Mouse (Mus musculus) hindbrain, postnatal 0 days (tissue): ENCODE data around the gene Gna11. TPM values are rescaled to one million over a fixed set of nuclear protein-coding genes. Genes with fewer than 3 reads are reported as not detected.

Experiments used
- ATAC-seq: fragments of 200-750 bp; cut with Nextera tagmentation; 2 replicates; pipeline ENCODE4 v1.8.0; 2017; ENCODE audit warnings: mild to moderate bottlenecking, moderate TSS enrichment, moderate library complexity
- DNase-seq: peaks from one replicate; pipeline ENCODE4 v3.0.0-alpha.2; 2015; ENCODE audit warnings: low spot score
- H3K27ac ChIP-seq: fragments of 300-500 bp; sonication (generic); 2 replicates; pipeline ENCODE4 v1.5.1; 2014; ENCODE audit warnings: mild to moderate bottlenecking
- H3K27me3 ChIP-seq: fragments of 300-500 bp; sonication (generic); 2 replicates; pipeline ENCODE4 v1.6.1; 2014; ENCODE audit warnings: low read length, mixed read lengths; ENCODE audit not compliant: insufficient read depth
- H3K36me3 ChIP-seq: fragments of 300-500 bp; sonication (generic); 2 replicates; pipeline ENCODE4 v1.6.1; 2014; ENCODE audit warnings: low read length, mixed read lengths; ENCODE audit not compliant: insufficient read depth
- H3K4me1 ChIP-seq: fragments of 300-500 bp; sonication (generic); 2 replicates; pipeline ENCODE4 v1.6.1; 2014; ENCODE audit warnings: antibody characterized with exemption, low read length, mixed read lengths; ENCODE audit not compliant: insufficient read depth
- H3K4me2 ChIP-seq: fragments of 300-500 bp; sonication (generic); 2 replicates; pipeline ENCODE4 v1.6.1; 2014; ENCODE audit warnings: low read depth, mild to moderate bottlenecking, low read length, moderate library complexity, mixed read lengths
- H3K4me3 ChIP-seq: fragments of 300-500 bp; sonication (generic); 2 replicates; pipeline ENCODE4 v1.5.1; 2014; ENCODE audit warnings: low read length
- H3K9ac ChIP-seq: fragments of 300-500 bp; sonication (generic); replicated peaks from 2 replicates; pipeline ENCODE4 v1.6.1; 2014; ENCODE audit warnings: mild to moderate bottlenecking, low read length, moderate library complexity, mixed read lengths
- H3K9me3 ChIP-seq: fragments of 300-500 bp; sonication (generic); 2 replicates; pipeline ENCODE4 v1.6.1; 2016; ENCODE audit warnings: low read length, mixed read lengths
- CTCF ChIP-seq: IDR thresholded peaks from 2 replicates; pipeline ENCODE4 v1.5.1; 2016; ENCODE audit warnings: antibody characterized with exemption, control low read depth, low read depth
- WGBS: fragments of 180-500 bp; shearing (Covaris S2); extraction: QIAGEN DNeasy Blood & Tissue Kit; methylation state at CpG from one replicate; pipeline ENCODE4 v1.1.7; 2014; 5-methylcytosine and 5-hydroxymethylcytosine counted together
- polyA plus RNA-seq: library from polyadenylated mRNA; unstranded; fragments of >200 nt; fragmentation: Nextera tagmentation; extraction: Ambion mirVana; gene quantifications from 2 replicates; pipeline ENCODE4 v1.2.1, GENCODE M21; 2015
- total RNA-seq: library from RNA; depleted of rRNA; stranded (reverse); fragments of >200 nt; gene quantifications from 2 replicates; pipeline ENCODE4 v1.2.3, GENCODE M21; 2014

The Gna11 gene
- total and polyA plus RNA-seq, 2 experiments from 2014 or later: 105 to 139 TPM

DNA sequence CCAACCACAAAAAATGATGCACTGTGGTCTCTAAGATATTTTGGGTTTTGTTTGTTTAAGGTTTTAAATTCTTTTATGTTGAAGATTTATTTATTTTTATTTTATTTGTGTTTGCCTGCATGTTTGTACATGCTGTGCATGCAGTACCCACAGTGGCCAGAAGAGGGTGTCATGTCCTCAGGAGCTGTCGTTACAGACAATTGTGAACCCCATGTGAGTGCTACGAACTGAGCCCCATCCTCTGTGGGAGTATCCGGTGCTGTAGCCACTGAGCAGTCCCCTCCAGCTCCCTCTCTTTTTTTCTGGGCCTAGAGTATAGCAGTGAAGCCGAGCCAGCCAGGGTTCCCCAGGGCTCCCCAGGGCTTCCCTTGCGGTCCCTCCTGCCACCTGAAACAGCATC is 8.2 kb upstream of the Gna11 start:
- peak; percentile 69 for TF ChIP-seq CTCF
- 88% methylated on average over 5 of the region's 5 CpGs for WGBS
- no peaks in the 10 kb centered on the region for H3K36me3 ChIP-seq
- H3K4me3 ChIP-seq: no peak overlapping the region
- H3K27ac ChIP-seq: no peak overlapping the region
- ATAC-seq: no peak
- no peaks in the 10 kb centered on the region for H3K27me3 ChIP-seq
- H3K4me2 ChIP-seq: no peak overlapping the region
- no peaks in the 10 kb centered on the region for H3K9me3 ChIP-seq
- DNase-seq: no peak
- H3K4me1 ChIP-seq: no peaks in the 10 kb centered on the region
- no peak overlapping the region for H3K9ac ChIP-seq

- Histone ChIP-seq H3K4me3 (no peak overlapping the region), H3K9ac (no peak overlapping the region), H3K36me3 (no peaks in the 10 kb centered on the region), H3K27me3 (no peaks in the 10 kb centered on the region), H3K27ac (peak overlapping the region; percentile 54; the same call in 1 of the 2 replicates), H3K9me3 (no peaks in the 10 kb centered on the region), H3K4me1 (no peaks in the 10 kb centered on the region), H3K4me2 (peak overlapping the region; percentile 38)
- 2% methylated on average over 12 of the region's 12 CpGs for WGBS
- ATAC-seq: peak; percentile 92
- TF ChIP-seq CTCF: peak; percentile 88
- DNase-seq: peak; percentile 94
Observed at GRCm38 (mm10) chr10:81551597-81552102, 6.7 kb upstream of the Gna11 start.

DNA sequence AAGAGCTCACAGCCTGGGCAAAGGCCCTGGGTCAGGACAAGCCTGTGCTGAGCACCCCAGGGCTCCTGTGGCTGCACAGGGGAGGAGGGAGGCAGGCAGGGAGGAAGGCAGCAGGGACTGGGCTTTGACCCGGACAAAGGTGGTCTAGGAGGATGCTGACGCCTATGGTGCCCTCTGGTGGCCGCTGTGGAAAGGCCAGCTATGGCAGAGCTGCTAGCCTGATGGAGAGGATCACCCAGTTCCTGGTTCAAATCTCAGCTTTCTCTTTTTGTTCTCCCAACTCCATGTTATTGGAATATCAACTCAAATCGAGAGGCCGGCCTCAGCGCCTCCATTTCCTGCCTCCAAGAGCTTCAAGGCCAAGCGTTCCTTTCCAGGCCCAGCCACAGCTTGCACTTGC is 5.3 kb upstream of the Gna11 start:
- peak; percentile 69 for DNase-seq
- Histone ChIP-seq H3K27ac (no peak overlapping the region), H3K27me3 (no peaks in the 10 kb centered on the region), H3K9ac (no peak overlapping the region), H3K4me2 (no peak overlapping the region), H3K4me1 (no peaks in the 10 kb centered on the region), H3K4me3 (no peak overlapping the region), H3K36me3 (no peaks in the 10 kb centered on the region), H3K9me3 (no peaks in the 10 kb centered on the region)
- WGBS: 10% methylated on average over 7 of the region's 7 CpGs
- no peak for ATAC-seq
- peak; percentile 78 for TF ChIP-seq CTCF

- WGBS: 72% methylated on average over 5 of the region's 5 CpGs
- Histone ChIP-seq H3K9ac (no peak overlapping the region), H3K36me3 (no peaks in the 10 kb centered on the region), H3K27ac (no peak overlapping the region), H3K4me3 (no peak overlapping the region), H3K4me1 (peaks cover 3% of the 10 kb centered on the region; the same call in 1 of the 2 replicates), H3K9me3 (no peaks in the 10 kb centered on the region), H3K4me2 (no peak overlapping the region), H3K27me3 (no peaks in the 10 kb centered on the region)
- no peak for TF ChIP-seq CTCF
- no peak for ATAC-seq
- DNase-seq: no peak
Observed at GRCm38 (mm10) chr10:81548944-81549343, 4.0 kb upstream of the Gna11 start.

- Histone ChIP-seq H3K9ac (no peak overlapping the region), H3K4me1 (peaks cover 17% of the 10 kb centered on the region), H3K36me3 (no peaks in the 10 kb centered on the region), H3K27ac (no peak overlapping the region), H3K4me3 (no peak overlapping the region), H3K9me3 (no peaks in the 10 kb centered on the region), H3K4me2 (no peak overlapping the region), H3K27me3 (no peaks in the 10 kb centered on the region)
- DNase-seq: no peak
- no peak for ATAC-seq
- WGBS: 94% methylated on average over 13 of the region's 13 CpGs
- no peak for TF ChIP-seq CTCF
Observed at GRCm38 (mm10) chr10:81546788-81547571, 2.0 kb upstream of the Gna11 start.

GRCm38 (mm10) chr10:81546332-81546731 is 1.3 kb upstream of the Gna11 start:
- WGBS: 80% methylated on average over 5 of the region's 5 CpGs
- no peak overlapping the region for H3K9ac ChIP-seq

More at GRCm38 (mm10) chr10:81546332-81546731, 1.3 kb upstream of the Gna11 start:
- ATAC-seq: no peak
- TF ChIP-seq CTCF: no peak
- Histone ChIP-seq H3K27ac (no peak overlapping the region), H3K27me3 (no peaks in the 10 kb centered on the region), H3K4me3 (no peak overlapping the region), H3K4me1 (peaks cover 17% of the 10 kb centered on the region), H3K9me3 (no peaks in the 10 kb centered on the region), H3K4me2 (no peak overlapping the region), H3K36me3 (no peaks in the 10 kb centered on the region)
- DNase-seq: no peak
